Mouse (Mus musculus): Measurements from ENCODE around the gene Tldc2. TPM values are rescaled to one million over a fixed set of nuclear protein-coding genes. Genes with fewer than 3 reads are reported as not detected.

The Tldc2 gene
- not detected in 2 replicates for polyA plus RNA-seq (2015; fragmentation: Nextera tagmentation; extraction: Ambion mirVana)

GRCm38 (mm10) chr2:157086796-157087195 is at the start of gene Tldc2:
Gene Tldc2, plus strand, starts transcription at chr2:157087055.
- no peak for ATAC-seq (replicated peaks)
- no peak within 1 kb of the TSS for H3K4me3 ChIP-seq

GRCm38 (mm10) chr2:157037303-157037702 is 49.6 kb upstream of the Tldc2 start:
- Histone ChIP-seq H3K36me3 (peaks cover 79% of the 10 kb centered on the region), H3K4me3 (no peak overlapping the region), H3K27me3 (no peaks in the 10 kb centered on the region), H3K4me2 (replicated peaks) (no peak overlapping the region), H3K9me3 (no peaks in the 10 kb centered on the region), H3K9ac (replicated peaks) (no peak overlapping the region), H3K4me1 (0 out of 2 replicates have a peak, but pooled peaks cover under 1% of the 10 kb centered on the region), H3K27ac (replicated peaks) (no peak overlapping the region)
- ATAC-seq (replicated peaks): no peak
- WGBS: 38% methylated on average over 9 of the region's 9 CpGs

More at GRCm38 (mm10) chr2:157086796-157087195, at the start of gene Tldc2:
- no peaks in the 10 kb centered on the region for H3K27me3 ChIP-seq
- no peak within 1 kb of the TSS for H3K9ac ChIP-seq (replicated peaks)
- WGBS: 86% methylated on average over 8 of the region's 8 CpGs
- H3K27ac ChIP-seq (replicated peaks): no peak within 1 kb of the TSS
- H3K9me3 ChIP-seq: no peaks in the 10 kb centered on the region
- H3K36me3 ChIP-seq: no peaks in the 10 kb centered on the region
- no peaks in the 10 kb centered on the region for H3K4me1 ChIP-seq
- no peak within 1 kb of the TSS for H3K4me2 ChIP-seq (replicated peaks)

GRCm38 (mm10) chr2:157039900-157040648 is 46.8 kb upstream of the Tldc2 start:
- H3K4me1 ChIP-seq: peaks cover 18% of the 10 kb centered on the region
- no peaks in the 10 kb centered on the region for H3K9me3 ChIP-seq
- peaks cover 71% of the 10 kb centered on the region for H3K36me3 ChIP-seq
- no peak overlapping the region for H3K27ac ChIP-seq (replicated peaks)
- H3K9ac ChIP-seq (replicated peaks): no peak overlapping the region
- no peak overlapping the region for H3K4me2 ChIP-seq (replicated peaks)
- H3K27me3 ChIP-seq: no peaks in the 10 kb centered on the region
- ATAC-seq (replicated peaks): peak; percentile 64
- H3K4me3 ChIP-seq: no peak overlapping the region
- WGBS: 80% methylated on average over 50 of the region's 50 CpGs

- Histone ChIP-seq H3K9me3 (no peaks in the 10 kb centered on the region), H3K9ac (replicated peaks) (no peak overlapping the region), H3K4me2 (replicated peaks) (no peak overlapping the region), H3K27me3 (no peaks in the 10 kb centered on the region), H3K36me3 (peaks cover 74% of the 10 kb centered on the region), H3K27ac (replicated peaks) (no peak overlapping the region), H3K4me1 (peaks cover 18% of the 10 kb centered on the region), H3K4me3 (no peak overlapping the region)
- WGBS: 86% methylated on average over 17 of the region's 17 CpGs
- no peak; the same call in 1 of the 2 replicates for ATAC-seq (replicated peaks)
These were observed 46.2 kb upstream of the Tldc2 start for GRCm38 (mm10) chr2:157040649-157041046.

- 91% methylated on average over 7 of the region's 7 CpGs for WGBS
- no peaks in the 10 kb centered on the region for H3K9me3 ChIP-seq
- H3K4me2 ChIP-seq (replicated peaks): no peak overlapping the region
- H3K9ac ChIP-seq (replicated peaks): no peak overlapping the region
- H3K4me3 ChIP-seq: no peak overlapping the region
- peaks cover 71% of the 10 kb centered on the region for H3K36me3 ChIP-seq
- no peaks in the 10 kb centered on the region for H3K27me3 ChIP-seq
- no peak overlapping the region for H3K27ac ChIP-seq (replicated peaks)
- ATAC-seq (replicated peaks): no peak
- peaks cover 18% of the 10 kb centered on the region for H3K4me1 ChIP-seq
These were observed 45.4 kb upstream of the Tldc2 start for GRCm38 (mm10) chr2:157041421-157041820.

- Histone ChIP-seq H3K36me3 (peaks cover 62% of the 10 kb centered on the region), H3K9ac (replicated peaks) (no peak overlapping the region), H3K4me2 (replicated peaks) (no peak overlapping the region), H3K27ac (replicated peaks) (0 out of 2 replicates have a peak overlapping the region, but pooled peaks have one; percentile 1), H3K4me3 (no peak overlapping the region), H3K4me1 (peaks cover 33% of the 10 kb centered on the region), H3K9me3 (no peaks in the 10 kb centered on the region), H3K27me3 (no peaks in the 10 kb centered on the region)
- ATAC-seq (replicated peaks): no peak
- 65% methylated on average over 8 of the region's 8 CpGs for WGBS
These were observed 43.3 kb upstream of the Tldc2 start for GRCm38 (mm10) chr2:157043556-157043955.

- peaks cover 37% of the 10 kb centered on the region for H3K4me1 ChIP-seq
- H3K27me3 ChIP-seq: no peaks in the 10 kb centered on the region
- H3K27ac ChIP-seq (replicated peaks): no peak overlapping the region
- no peak for ATAC-seq (replicated peaks)
- H3K4me2 ChIP-seq (replicated peaks): no peak overlapping the region
- H3K9me3 ChIP-seq: no peaks in the 10 kb centered on the region
- peaks cover 57% of the 10 kb centered on the region for H3K36me3 ChIP-seq
- no peak overlapping the region for H3K4me3 ChIP-seq
- H3K9ac ChIP-seq (replicated peaks): no peak overlapping the region
These were observed 42.9 kb upstream of the Tldc2 start for GRCm38 (mm10) chr2:157043987-157044386.

- Histone ChIP-seq H3K9ac (replicated peaks) (no peak overlapping the region), H3K9me3 (no peaks in the 10 kb centered on the region), H3K4me3 (no peak overlapping the region), H3K36me3 (peaks cover 38% of the 10 kb centered on the region), H3K4me2 (replicated peaks) (no peak overlapping the region), H3K27ac (replicated peaks) (no peak overlapping the region), H3K27me3 (no peaks in the 10 kb centered on the region), H3K4me1 (peaks cover 57% of the 10 kb centered on the region)
- no peak for ATAC-seq (replicated peaks)
- 93% methylated on average over 2 of the region's 2 CpGs for WGBS
These were observed 40.9 kb upstream of the Tldc2 start for GRCm38 (mm10) chr2:157045932-157046331.

- no peaks in the 10 kb centered on the region for H3K9me3 ChIP-seq
- peaks cover 30% of the 10 kb centered on the region for H3K36me3 ChIP-seq
- H3K9ac ChIP-seq (replicated peaks): no peak overlapping the region
- no peak overlapping the region for H3K4me3 ChIP-seq
- 88% methylated on average over 5 of the region's 5 CpGs for WGBS
- no peak for ATAC-seq (replicated peaks)
- H3K4me1 ChIP-seq: peaks cover 62% of the 10 kb centered on the region
- no peaks in the 10 kb centered on the region for H3K27me3 ChIP-seq
- no peak overlapping the region for H3K4me2 ChIP-seq (replicated peaks)
- H3K27ac ChIP-seq (replicated peaks): no peak overlapping the region
These were observed 39.9 kb upstream of the Tldc2 start for GRCm38 (mm10) chr2:157046956-157047355.

GRCm38 (mm10) chr2:157048395-157049181 is 38.3 kb upstream of the Tldc2 start:
- Histone ChIP-seq H3K9me3 (no peaks in the 10 kb centered on the region), H3K4me3 (no peak overlapping the region), H3K4me1 (peaks cover 54% of the 10 kb centered on the region), H3K27ac (replicated peaks) (peak overlapping the region; percentile 85), H3K36me3 (peaks cover 42% of the 10 kb centered on the region), H3K9ac (replicated peaks) (no peak overlapping the region), H3K4me2 (replicated peaks) (no peak overlapping the region), H3K27me3 (no peaks in the 10 kb centered on the region)
- 66% methylated on average over 13 of the region's 13 CpGs for WGBS
- ATAC-seq (replicated peaks): no peak

GRCm38 (mm10) chr2:157049831-157050243 is 37.0 kb upstream of the Tldc2 start:
- 0 out of 2 replicates have a peak overlapping the region, but pooled peaks have one; percentile 1 for H3K9ac ChIP-seq (replicated peaks)
- ATAC-seq (replicated peaks): peak; percentile 89
- WGBS: 15% methylated on average over 8 of the region's 8 CpGs
- H3K27ac ChIP-seq (replicated peaks): peak overlapping the region; percentile 85
- peaks cover 38% of the 10 kb centered on the region for H3K36me3 ChIP-seq
- H3K4me3 ChIP-seq: 0 out of 2 replicates have a peak overlapping the region, but pooled peaks have one; percentile 0
- H3K4me1 ChIP-seq: peaks cover 53% of the 10 kb centered on the region
- H3K27me3 ChIP-seq: no peaks in the 10 kb centered on the region
- no peaks in the 10 kb centered on the region for H3K9me3 ChIP-seq
- H3K4me2 ChIP-seq (replicated peaks): peak overlapping the region; percentile 17

- no peak overlapping the region for H3K27ac ChIP-seq (replicated peaks)
These were observed 34.4 kb upstream of the Tldc2 start for GRCm38 (mm10) chr2:157052448-157052847.

More at GRCm38 (mm10) chr2:157052448-157052847, 34.4 kb upstream of the Tldc2 start:
- Histone ChIP-seq H3K9me3 (no peaks in the 10 kb centered on the region), H3K4me1 (peaks cover 61% of the 10 kb centered on the region), H3K36me3 (peaks cover 25% of the 10 kb centered on the region), H3K9ac (replicated peaks) (no peak overlapping the region), H3K4me2 (replicated peaks) (no peak overlapping the region), H3K4me3 (no peak overlapping the region), H3K27me3 (no peaks in the 10 kb centered on the region)
- WGBS: 88% methylated on average over 8 of the region's 8 CpGs
- no peak for ATAC-seq (replicated peaks)

Data from forebrain, embryonic 15.5 days (tissue).